Mouse (Mus musculus) spleen, adult 2 months (tissue): ENCODE measurements around the gene Unc13d.

Source experiments
- CTCF ChIP-seq: fragments of 200-500 bp; IDR thresholded peaks from 2 replicates; pipeline ENCODE4 v1.5.1; 2011; ENCODE audit warnings: mild to moderate bottlenecking, inconsistent platforms; ENCODE audit not compliant: insufficient read depth, insufficient read length, insufficient replicate concordance; ENCODE audit errors: extremely low read depth
- POLR2A ChIP-seq: fragments of 200-500 bp; IDR thresholded peaks from 2 replicates; pipeline ENCODE4 v1.6.1; 2011; ENCODE audit warnings: low read depth, low read length, inconsistent platforms

DNA sequence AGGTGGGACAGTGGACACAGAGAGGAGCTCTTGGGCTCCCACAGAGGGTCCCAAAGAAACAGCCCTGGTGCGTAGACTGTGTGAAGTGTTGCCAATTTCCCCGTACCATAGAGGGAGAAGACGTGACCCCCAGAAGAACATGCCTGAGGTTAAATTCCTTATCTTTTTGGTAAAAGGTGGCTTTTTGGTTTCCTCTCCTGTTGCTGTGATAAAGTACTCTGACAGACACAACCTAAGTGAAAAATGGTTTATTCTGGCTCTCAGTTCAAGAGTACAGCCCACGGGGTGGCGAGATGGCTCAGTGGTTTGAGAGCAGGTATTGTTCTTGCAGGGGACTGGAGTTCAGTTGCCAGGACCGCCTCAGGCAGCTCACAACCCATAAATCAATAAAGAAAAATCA lies 21.7 kb upstream of the Unc13d start:
- TF ChIP-seq CTCF: no peak
- no peak for TF ChIP-seq POLR2A
